Mouse (Mus musculus) c-Kit-positive CD71-negative TER-119-negative erythroid progenitor cells, embryonic 14.5 days (primary cell): ENCODE data around the gene Arih2.

ENCODE experiments used
- DNase-seq: peaks from one replicate; pipeline ENCODE4 v3.0.0-alpha.2; 2013; ENCODE audit warnings: low read depth

The Arih2 gene

GRCm38 (mm10) chr9:108560227-108560841 lies 88.9 kb downstream of the Arih2 start, which contains the start of gene Impdh2:
Gene Impdh2 (plus strand): TSS chr9:108560286.
- DNase-seq = peak; percentile 97

GRCm38 (mm10) chr9:108559169-108559568 lies 90.0 kb downstream of the Arih2 start:
- DNase-seq = no peak
